Mouse (Mus musculus): ENCODE data around the gene Bcr. TPM values are rescaled to one million over a fixed set of nuclear protein-coding genes. Genes with fewer than 3 reads are reported as not detected.

The Bcr gene
- 55.2 TPM for polyA plus RNA-seq (2015; fragmentation: Illumina TruSeq; extraction: RNeasy Lipid Tissue Mini Kit (QIAGEN cat#74804); ENCODE audit: low read depth, low replicate concordance)

DNA sequence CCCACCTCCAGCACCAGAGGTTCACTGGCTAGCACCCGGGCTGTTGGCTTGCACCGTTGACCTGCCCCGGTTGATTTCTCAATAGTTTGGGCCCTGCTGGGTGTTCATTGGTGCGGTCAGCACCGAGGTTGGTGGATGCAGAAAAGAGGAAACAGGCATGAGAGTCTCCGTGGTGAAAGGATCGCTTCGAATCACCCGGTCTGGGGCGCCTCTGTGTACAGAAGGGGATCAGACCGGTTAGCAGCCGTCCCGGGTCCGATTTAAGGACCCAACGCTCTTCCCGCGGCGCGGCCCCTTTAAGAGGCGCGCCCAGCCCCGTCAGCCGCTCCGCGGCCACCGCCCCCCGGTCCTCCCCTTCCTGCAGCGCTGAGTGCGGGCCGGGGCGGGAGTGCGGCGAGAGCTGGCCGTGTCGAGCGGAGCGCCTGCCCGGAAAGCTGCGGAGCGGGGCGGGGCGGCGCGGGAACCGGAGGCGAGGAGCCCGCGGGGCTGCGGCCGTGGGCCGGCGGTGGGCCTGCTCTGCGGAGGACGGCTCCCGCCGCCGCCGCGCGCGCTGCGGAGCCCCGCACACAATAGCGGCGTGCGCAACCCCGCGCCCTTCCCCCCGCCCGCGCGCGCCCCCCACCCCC, at the start of gene Bcr:
Gene Bcr, plus strand, starts transcription at position 376 of the 626 bp plus-strand sequence.

DNA sequence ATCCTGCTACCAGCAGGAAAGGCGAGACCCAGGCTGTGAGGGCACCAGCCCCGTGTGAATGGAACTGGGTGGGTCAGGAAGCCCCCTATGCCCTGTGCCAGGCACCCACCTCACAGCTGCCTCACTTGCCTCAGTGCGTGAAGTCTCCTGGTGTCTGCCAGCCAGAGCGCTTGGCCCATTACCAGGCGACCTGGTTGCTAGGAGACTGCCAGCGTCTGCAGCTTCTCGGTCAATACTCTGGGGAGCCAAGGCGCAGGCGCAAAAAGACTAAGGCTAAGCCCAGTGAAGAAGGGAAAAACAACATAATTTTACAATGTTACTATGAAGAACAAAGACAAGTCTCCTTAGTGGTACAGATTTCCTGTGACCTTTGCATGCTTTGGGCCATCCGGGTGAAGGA, 28.0 kb upstream of the Bcr start, which contains the start of gene Rsph14:
Gene Rsph14, minus strand, starts transcription at position 192 of the 400 bp plus-strand sequence.

DNA sequence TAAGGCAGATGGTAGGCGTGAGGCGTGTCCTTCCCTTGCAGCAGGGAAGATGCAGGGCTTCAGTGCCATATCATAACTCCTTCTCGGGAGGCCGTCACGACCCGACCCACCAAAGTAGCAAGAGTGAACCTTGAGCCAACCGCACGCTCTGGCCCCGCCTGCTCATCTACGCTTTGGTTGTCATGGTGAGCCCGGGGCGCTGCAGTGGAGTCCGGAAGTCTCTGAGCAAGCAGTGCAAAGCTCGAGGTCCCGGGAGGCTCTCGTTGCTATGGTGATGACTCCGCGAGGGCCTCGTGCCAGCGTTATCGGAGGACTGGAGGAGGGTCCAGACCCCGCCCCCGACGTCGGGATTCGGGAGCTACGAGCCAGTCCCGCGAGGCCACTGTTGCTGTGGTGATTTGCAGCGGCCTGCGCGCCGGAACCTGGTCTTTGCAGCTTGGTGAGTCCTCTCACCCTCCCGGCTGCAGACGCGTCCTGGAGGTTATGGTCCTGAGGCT, 23.5 kb upstream of the Bcr start, which contains the start of gene Rab36:
Gene Rab36, plus strand, starts transcription at position 176 of the 497 bp plus-strand sequence.

DNA sequence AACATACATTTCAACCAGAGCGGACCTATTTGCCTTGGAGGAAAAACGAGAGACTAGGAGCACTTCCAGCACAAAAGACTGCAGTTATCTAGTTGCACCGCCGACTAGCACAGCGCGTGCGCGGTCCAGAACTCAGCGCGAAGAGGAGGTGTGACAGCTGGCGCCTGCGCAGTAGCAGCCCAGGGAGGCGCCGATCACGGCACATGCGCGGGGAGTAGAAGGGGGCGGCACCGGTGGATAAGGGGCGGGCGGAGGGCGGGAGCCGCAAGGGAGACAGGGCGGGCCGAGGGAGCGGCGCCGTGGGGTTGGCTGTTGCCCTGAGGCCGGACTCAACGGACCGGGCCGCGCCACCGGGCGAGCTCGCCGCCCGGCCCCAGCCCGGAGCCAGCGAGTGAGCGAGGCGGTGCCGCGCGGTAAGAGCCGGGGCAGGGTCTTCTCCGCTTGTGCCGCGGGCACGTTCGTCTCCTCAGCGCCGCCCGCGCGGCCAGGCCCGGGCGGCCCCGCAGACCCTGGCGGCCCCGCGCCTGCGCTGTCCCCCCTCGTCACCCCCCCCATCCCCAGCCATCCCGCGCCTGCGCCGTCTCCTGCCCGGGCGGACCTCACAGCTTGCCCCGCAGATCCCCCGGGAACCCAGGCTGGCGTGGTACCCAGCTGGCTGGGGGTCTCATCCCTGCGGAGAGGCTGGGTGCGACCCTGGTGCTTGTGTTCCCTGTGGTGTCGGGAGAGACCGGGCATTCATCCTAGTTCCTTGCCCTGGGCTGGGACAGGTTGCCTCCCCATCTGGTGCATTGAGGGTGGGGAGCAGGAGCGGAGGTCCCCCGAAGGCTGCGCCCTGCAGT, 151.6 kb downstream of the Bcr start, which contains the start of gene Specc1l:
Gene Specc1l, plus strand, starts transcription at position 267 of the 839 bp plus-strand sequence.

Other genes with a start within 250 kb of the Bcr start
- 47.7 TPM for gene Gnaz, start 93.4 kb upstream of the Bcr start, polyA plus RNA-seq (2015; fragmentation: Illumina TruSeq; extraction: RNeasy Lipid Tissue Mini Kit (QIAGEN cat#74804); ENCODE audit: low read depth, low replicate concordance)
- 1.6 TPM for gene Rsph14, start 28.0 kb upstream of the Bcr start, polyA plus RNA-seq (2015; fragmentation: Illumina TruSeq; extraction: RNeasy Lipid Tissue Mini Kit (QIAGEN cat#74804); ENCODE audit: low read depth, low replicate concordance)
- gene Rab36, start 23.5 kb upstream of the Bcr start, polyA plus RNA-seq (2015; fragmentation: Illumina TruSeq; extraction: RNeasy Lipid Tissue Mini Kit (QIAGEN cat#74804); ENCODE audit: low read depth, low replicate concordance), result 24.1 TPM
- 24.1 TPM for gene Specc1l, start 151.5 kb downstream of the Bcr start, polyA plus RNA-seq (2015; fragmentation: Illumina TruSeq; extraction: RNeasy Lipid Tissue Mini Kit (QIAGEN cat#74804); ENCODE audit: low read depth, low replicate concordance)

Measured in brain, adult 10 weeks (tissue).